Mouse (Mus musculus): ENCODE data around the gene Lefty1.
"Not testable (repeated sequence)": the region's sequence is repeated elsewhere in the genome, so short reads cannot be mapped to it uniquely, and the experiment has no call there.

The Lefty1 gene

GRCm38 (mm10) chr1:180934467-180935419 lies at the start of gene Lefty1:
TSS of gene Lefty1 (plus strand) at chr1:180935022.
- Histone ChIP-seq H3K9me3 (ENCODE audit: low read length) (no peaks in the 10 kb centered on the region), H3K4me3 (replicated peaks; ENCODE audit: low read length) (peak within 1 kb of the TSS; percentile 87), H3K4me1 (replicated peaks; ENCODE audit: low read depth, low read length) (peaks cover 69% of the 10 kb centered on the region), H3K27me3 (ENCODE audit: insufficient read depth, low read length) (peaks cover 5% of the 10 kb centered on the region; the same call in 1 of the 2 replicates), H3K36me3 (ENCODE audit: insufficient read depth, low read length) (peaks cover 27% of the 10 kb centered on the region)
- no peak for TF ChIP-seq NANOG (IDR thresholded peaks at IDR 0.05; ENCODE audit: borderline replicate concordance, low read length)

GRCm38 (mm10) chr1:180888556-180889042 lies 46.2 kb upstream of the Lefty1 start:
- peaks cover 12% of the 10 kb centered on the region for H3K36me3 ChIP-seq (ENCODE audit: insufficient read depth, low read length)
- TF ChIP-seq CTCF (conservative IDR thresholded peaks at IDR 0.05; ENCODE audit: low read length) (no peak), POU5F1 (IDR thresholded peaks at IDR 0.05; ENCODE audit: borderline replicate concordance, low read length) (peak; percentile 96), NANOG (IDR thresholded peaks at IDR 0.05; ENCODE audit: borderline replicate concordance, low read length) (peak; percentile 68)

GRCm38 (mm10) chr1:180889172-180889571 lies 45.6 kb upstream of the Lefty1 start:
- Histone ChIP-seq H3K4me1 (replicated peaks; ENCODE audit: low read depth, low read length) (peaks cover 84% of the 10 kb centered on the region), H3K27me3 (ENCODE audit: insufficient read depth, low read length) (no peaks in the 10 kb centered on the region; the same call in 1 of the 2 replicates), H3K36me3 (ENCODE audit: insufficient read depth, low read length) (peaks cover 12% of the 10 kb centered on the region), H3K4me3 (replicated peaks; ENCODE audit: low read length) (peak overlapping the region; percentile 64), H3K9me3 (ENCODE audit: low read length) (no peaks in the 10 kb centered on the region)
- TF ChIP-seq NANOG (IDR thresholded peaks at IDR 0.05; ENCODE audit: borderline replicate concordance, low read length) (no peak), CTCF (conservative IDR thresholded peaks at IDR 0.05; ENCODE audit: low read length) (no peak), POU5F1 (IDR thresholded peaks at IDR 0.05; ENCODE audit: borderline replicate concordance, low read length) (no peak)

More at GRCm38 (mm10) chr1:180888556-180889042, 46.2 kb upstream of the Lefty1 start:
- peak overlapping the region; percentile 70 for H3K4me3 ChIP-seq (replicated peaks; ENCODE audit: low read length)
- peaks cover 87% of the 10 kb centered on the region for H3K4me1 ChIP-seq (replicated peaks; ENCODE audit: low read depth, low read length)
- H3K27me3 ChIP-seq (ENCODE audit: insufficient read depth, low read length), result no peaks in the 10 kb centered on the region; the same call in 1 of the 2 replicates
- H3K9me3 ChIP-seq (ENCODE audit: low read length), result no peaks in the 10 kb centered on the region

- Histone ChIP-seq H3K9me3 (ENCODE audit: low read length) (no peaks in the 10 kb centered on the region), H3K4me1 (replicated peaks; ENCODE audit: low read depth, low read length) (peaks cover 79% of the 10 kb centered on the region), H3K27me3 (ENCODE audit: insufficient read depth, low read length) (no peaks in the 10 kb centered on the region; the same call in 1 of the 2 replicates), H3K36me3 (ENCODE audit: insufficient read depth, low read length) (peaks cover 12% of the 10 kb centered on the region), H3K4me3 (replicated peaks; ENCODE audit: low read length) (peak overlapping the region; percentile 64)
- TF ChIP-seq POU5F1 (IDR thresholded peaks at IDR 0.05; ENCODE audit: borderline replicate concordance, low read length), result no peak
- peak; percentile 55 for TF ChIP-seq CTCF (conservative IDR thresholded peaks at IDR 0.05; ENCODE audit: low read length)
- no peak for TF ChIP-seq NANOG (IDR thresholded peaks at IDR 0.05; ENCODE audit: borderline replicate concordance, low read length)
These were observed 45.0 kb upstream of the Lefty1 start for GRCm38 (mm10) chr1:180889841-180890240.

- Histone ChIP-seq H3K36me3 (ENCODE audit: insufficient read depth, low read length) (peaks cover 39% of the 10 kb centered on the region), H3K27me3 (ENCODE audit: insufficient read depth, low read length) (no peaks in the 10 kb centered on the region; the same call in 1 of the 2 replicates), H3K4me3 (replicated peaks; ENCODE audit: low read length) (peak within 1 kb of the TSS; percentile 81), H3K9me3 (ENCODE audit: low read length) (no peaks in the 10 kb centered on the region), H3K4me1 (replicated peaks; ENCODE audit: low read depth, low read length) (peaks cover 74% of the 10 kb centered on the region)
- no peak for TF ChIP-seq POU5F1 (IDR thresholded peaks at IDR 0.05; ENCODE audit: borderline replicate concordance, low read length)
- TF ChIP-seq NANOG (IDR thresholded peaks at IDR 0.05; ENCODE audit: borderline replicate concordance, low read length), result no peak
- no peak for TF ChIP-seq CTCF (conservative IDR thresholded peaks at IDR 0.05; ENCODE audit: low read length)
These were observed 42.0 kb upstream of the Lefty1 start, which contains the start of gene Lefty2 for GRCm38 (mm10) chr1:180892808-180893207. TSS of gene Lefty2 (plus strand) at chr1:180893108.

GRCm38 (mm10) chr1:180894088-180894987 lies 40.5 kb upstream of the Lefty1 start:
- Histone ChIP-seq H3K4me1 (replicated peaks; ENCODE audit: low read depth, low read length) (peaks cover 69% of the 10 kb centered on the region), H3K4me3 (replicated peaks; ENCODE audit: low read length) (peak overlapping the region; percentile 81), H3K36me3 (ENCODE audit: insufficient read depth, low read length) (peaks cover 55% of the 10 kb centered on the region)
- H3K27me3 ChIP-seq (ENCODE audit: insufficient read depth, low read length); H3K9me3 ChIP-seq (ENCODE audit: low read length): not testable (repeated sequence)

- Histone ChIP-seq H3K4me1 (replicated peaks; ENCODE audit: low read depth, low read length) (peaks cover 66% of the 10 kb centered on the region), H3K27me3 (ENCODE audit: insufficient read depth, low read length) (no peaks in the 10 kb centered on the region), H3K9me3 (ENCODE audit: low read length) (no peaks in the 10 kb centered on the region), H3K36me3 (ENCODE audit: insufficient read depth, low read length) (peaks cover 46% of the 10 kb centered on the region), H3K4me3 (replicated peaks; ENCODE audit: low read length) (no peak overlapping the region)
- TF ChIP-seq POU5F1 (IDR thresholded peaks at IDR 0.05; ENCODE audit: borderline replicate concordance, low read length) (no peak), CTCF (conservative IDR thresholded peaks at IDR 0.05; ENCODE audit: low read length) (peak; percentile 84), NANOG (IDR thresholded peaks at IDR 0.05; ENCODE audit: borderline replicate concordance, low read length) (no peak)
These were observed 33.7 kb upstream of the Lefty1 start for GRCm38 (mm10) chr1:180901107-180901506.

- Histone ChIP-seq H3K4me3 (replicated peaks; ENCODE audit: low read length) (peak overlapping the region; percentile 94), H3K27me3 (ENCODE audit: insufficient read depth, low read length) (no peaks in the 10 kb centered on the region), H3K36me3 (ENCODE audit: insufficient read depth, low read length) (peaks cover 46% of the 10 kb centered on the region), H3K4me1 (replicated peaks; ENCODE audit: low read depth, low read length) (peaks cover 70% of the 10 kb centered on the region), H3K9me3 (ENCODE audit: low read length) (no peaks in the 10 kb centered on the region)
- TF ChIP-seq NANOG (IDR thresholded peaks at IDR 0.05; ENCODE audit: borderline replicate concordance, low read length) (no peak), CTCF (conservative IDR thresholded peaks at IDR 0.05; ENCODE audit: low read length) (no peak), POU5F1 (IDR thresholded peaks at IDR 0.05; ENCODE audit: borderline replicate concordance, low read length) (no peak)
These were observed 31.9 kb upstream of the Lefty1 start for GRCm38 (mm10) chr1:180902915-180903314.

Measured in E14TG2a.4 (cell line).